Mouse (Mus musculus) c-Kit-positive CD71-positive TER-119-positive erythroid progenitor cells, embryonic 14.5 days (primary cell): ENCODE measurements around the gene Gm2956.
"Not testable (repeated sequence)": the region's sequence is repeated elsewhere in the genome, so short reads cannot be mapped to it uniquely, and the experiment has no call there.

Experiments
- DNase-seq: peaks from one replicate; pipeline ENCODE4 v3.0.0-alpha.2; 2013; ENCODE audit warnings: low spot score

Gene Gm2956

DNA sequence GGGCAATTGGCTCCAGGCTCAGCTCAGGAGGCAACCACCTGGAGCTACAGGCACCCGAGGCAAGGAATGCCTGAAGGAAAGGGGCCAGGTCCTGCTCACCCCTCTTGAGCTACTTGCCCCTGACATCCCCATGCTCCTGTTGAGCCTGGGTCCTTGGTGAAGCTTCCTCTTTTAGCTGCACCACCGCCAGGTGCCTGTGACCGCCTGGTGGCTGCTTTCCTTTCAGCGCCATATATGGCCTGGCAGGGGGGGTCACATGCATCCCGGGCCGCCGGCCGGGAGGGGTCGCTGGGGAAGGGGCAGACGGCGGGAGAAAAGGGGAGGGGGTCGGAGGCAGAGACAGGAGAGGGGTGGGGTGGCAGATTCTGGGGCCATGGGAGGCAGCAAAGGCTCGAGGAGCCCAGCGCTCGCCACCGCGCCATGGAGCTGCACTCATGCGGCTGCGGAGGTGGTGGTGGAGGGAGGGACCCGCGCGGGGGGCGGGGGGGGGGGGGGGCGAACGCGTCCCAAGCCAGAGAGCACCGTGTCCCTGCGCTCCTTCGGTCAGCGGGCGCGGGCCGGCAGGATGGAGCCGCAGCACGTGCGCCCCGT is at the start of gene Gm2956:
Gene Gm2956, plus strand, starts transcription at position 541 of the 591 bp plus-strand sequence.
- not testable (repeated sequence) for DNase-seq

DNA sequence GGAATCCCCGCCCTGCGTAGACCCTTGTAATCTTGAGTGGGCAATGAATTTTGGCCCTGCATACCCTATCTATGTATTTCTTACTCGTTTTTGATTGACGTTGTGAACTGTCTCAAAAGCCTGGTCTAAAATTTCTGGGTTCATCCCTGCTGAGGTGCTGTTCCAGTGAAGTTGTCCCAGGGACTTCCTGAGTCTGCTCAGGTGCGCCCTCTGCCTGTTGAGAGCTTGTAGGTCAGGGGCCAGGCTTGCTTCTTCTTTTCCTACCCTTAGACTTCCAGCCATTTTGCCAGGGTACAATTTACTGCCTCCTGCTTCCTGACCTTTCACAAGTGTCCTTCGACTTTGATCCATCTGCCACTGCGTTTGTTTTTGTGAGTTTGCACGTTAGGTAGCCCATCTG is 979 bp downstream of the Gm2956 start:
- not testable (repeated sequence) for DNase-seq

DNA sequence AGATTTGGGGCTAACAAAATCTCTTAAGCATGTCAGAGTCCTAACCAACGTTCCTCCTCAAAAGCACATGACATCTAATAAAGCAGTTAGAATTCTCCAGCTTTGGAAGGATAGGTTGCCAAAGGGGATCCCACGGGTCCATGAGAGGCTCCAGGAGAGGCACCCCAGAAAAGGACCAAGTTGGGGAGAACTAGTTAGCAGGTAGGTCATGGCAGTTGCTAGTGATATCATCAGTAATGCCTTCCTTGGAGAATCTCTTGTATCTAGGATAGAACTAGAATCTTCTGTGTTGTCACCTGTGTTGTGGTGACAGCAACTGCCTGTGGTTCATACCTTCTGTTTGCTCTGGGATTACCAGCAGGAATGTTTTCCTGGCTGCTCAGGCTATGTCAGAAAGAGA is 62.4 kb downstream of the Gm2956 start, which contains the start of gene Gm10413:
Gene Gm10413, plus strand, starts transcription at position 301 of the 400 bp plus-strand sequence.
- DNase-seq, result not testable (repeated sequence)
